Comparison of ENCODE assay signal across 5 mouse cellular contexts in the genomic region with DNA sequence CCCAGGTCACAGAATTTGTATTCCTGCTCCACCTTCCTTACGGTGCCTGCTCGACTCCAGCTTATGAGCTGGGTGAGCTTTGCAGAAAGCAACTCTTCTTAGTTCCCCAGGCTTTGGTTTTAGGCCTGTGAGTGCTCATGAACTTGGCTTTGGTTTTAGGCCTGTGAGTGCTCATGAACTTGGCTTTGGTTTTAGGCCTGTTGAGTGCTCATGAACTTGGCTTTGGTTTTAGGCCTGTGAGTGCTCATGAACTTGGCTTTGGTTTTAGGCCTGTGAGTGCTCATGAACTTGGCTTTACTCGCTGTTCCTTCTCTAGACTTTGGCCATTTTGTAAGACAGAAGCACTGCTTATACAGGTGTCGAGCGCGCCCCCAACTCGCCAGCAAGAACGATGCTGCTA. TPM values are rescaled to one million over a fixed set of nuclear protein-coding genes. Genes with fewer than 3 reads are reported as not detected.
DNase-seq lines count a peak whose midpoint lies in the region.

No protein-coding gene starts in this region.

- peak; percentile 21 for DNase-seq in gastrocnemius, adult 18-20 months (ENCODE audit: low spot score)
- peak; percentile 34 for DNase-seq in gastrocnemius, postnatal 25 days
- peak; percentile 94 for DNase-seq in heart, adult 11 months
- peak; percentile 20 for DNase-seq in heart, adult 8-10 months (ENCODE audit: low spot score)
- peak; percentile 12 for DNase-seq in skeletal muscle tissue, adult 2 months (ENCODE audit: low read depth, low spot score)

RNA-seq across cellular contexts. Expression of a gene that starts 56.5 kb away (rescaled TPM):
- total RNA-seq in gastrocnemius, adult 18-20 months (2021): 1 to 10 TPM; 2.0 to 4.6 TPM
- total RNA-seq in gastrocnemius, postnatal 25 days (2021): 1 to 10 TPM; 3.6 to 4.3 TPM
- 10 to 100 TPM in 1 of 4 experiments, 1 to 10 TPM in 3; 5.7 to 10.4 (median 6.7) TPM for total RNA-seq in heart, adult 8-10 months (2022)

Comparison
In these comparisons a context has a peak if more than half of its experiments do, and no peak if none do; other contexts are left out.
1. Peak in every context shown above with its lines: DNase-seq.
2. DNase-seq: peak in every context shown above with its lines; median percentile 94 in heart, adult 11 months; 34 in gastrocnemius, postnatal 25 days; 21 in gastrocnemius, adult 18-20 months; 20 in heart, adult 8-10 months; 12 in skeletal muscle tissue, adult 2 months.